Mouse (Mus musculus): ENCODE measurements at regions not wholly inside any gene's neighbourhood (a gene's known extent, or its start where the extent isn't known, plus 50 kb on each side); places are given as distances from the start of the nearest gene placed in this dataset.

GRCm38 (mm10) chr2:101209136-101209535, 415.4 kb upstream of the Rag2 start:
- no peak for TF ChIP-seq POLR2A (IDR thresholded peaks at IDR 0.05; ENCODE audit: extremely low read depth, insufficient read depth, low read length)
- no peak for TF ChIP-seq CTCF (IDR thresholded peaks at IDR 0.05; ENCODE audit: extremely low read depth, insufficient read depth, low read length)
